Comparison of ENCODE assay signal across 10 mouse cellular contexts in the genomic region with DNA sequence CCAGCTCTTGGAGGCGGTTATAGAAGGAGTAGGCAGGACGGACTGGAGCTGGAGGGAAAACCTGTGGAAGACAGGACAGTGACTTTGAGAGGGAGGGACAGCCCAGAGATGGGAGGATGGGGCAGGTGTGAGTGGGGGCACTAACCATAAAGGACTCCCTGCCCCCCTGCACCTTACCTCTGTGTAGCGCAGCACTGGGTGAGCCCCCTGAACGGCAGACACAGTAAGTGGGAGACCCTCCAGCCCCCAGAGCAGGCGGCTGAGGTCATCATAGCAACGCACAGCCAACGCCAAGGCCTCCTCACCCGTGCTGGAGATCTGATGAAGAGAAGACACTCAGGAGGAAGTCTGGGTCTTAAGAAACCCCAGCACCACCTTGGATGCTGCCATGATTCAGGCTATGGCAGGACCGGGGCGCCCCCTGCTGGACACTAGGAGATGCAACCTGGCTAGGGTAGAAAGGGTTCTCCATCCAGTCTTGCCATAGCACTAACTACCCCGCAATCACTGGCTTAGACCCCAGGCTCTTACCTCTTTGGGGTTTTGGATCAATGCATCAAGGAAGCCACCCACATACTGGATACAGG. TPM values are rescaled to one million over a fixed set of nuclear protein-coding genes. Genes with fewer than 3 reads are reported as not detected.
DNase-seq lines count a peak whose midpoint lies in the region; ATAC-seq and TF ChIP-seq lines count a peak whose summit lies in the region.
"Had no signal": no experiment of that assay in that cellular context is flagged by ENCODE, and none has a peak within 500 bp of the region (broad histone marks: within the 10 kb centered on the region; RNA-seq: fewer than 3 reads in every experiment).

No protein-coding gene starts in this region.

- peaks cover 2% of the 10 kb centered on the region; the same call in 1 of the 2 replicates for H3K4me1 ChIP-seq in testis, adult 2 months (ENCODE audit: control insufficient read depth, insufficient read depth, low read length)
- peaks cover 6% of the 10 kb centered on the region for H3K4me1 ChIP-seq in liver, embryonic 11.5 days (replicated peaks; ENCODE audit: control insufficient read depth, insufficient read depth, low read length)
- H3K4me1 ChIP-seq in neural tube, embryonic 11.5 days (ENCODE audit: control insufficient read depth, insufficient read depth, low read length), result peaks cover 3% of the 10 kb centered on the region

- no peak overlapping the region for H3K27ac ChIP-seq in testis, adult 2 months (ENCODE audit: control insufficient read depth, insufficient read depth, low read depth, low read length)
- no peak overlapping the region for H3K27ac ChIP-seq in liver, embryonic 11.5 days (ENCODE audit: low read depth, low read length)
- H3K27ac ChIP-seq in neural tube, embryonic 11.5 days (ENCODE audit: low read depth, low read length), result no peak overlapping the region
- H3K27ac ChIP-seq: stomach, embryonic 15.5 days had no signal

- H3K9ac ChIP-seq in liver, embryonic 11.5 days (ENCODE audit: low read depth, low read length), result no peak overlapping the region
- no peak overlapping the region for H3K9ac ChIP-seq in neural tube, embryonic 11.5 days (ENCODE audit: low read length)
- H3K9ac ChIP-seq: stomach, embryonic 15.5 days had no signal

- peak; percentile 47; the same call in 1 of the 2 replicates for ATAC-seq in frontal cortex, adult (ENCODE audit: low TSS enrichment)
- peak; percentile 52 for ATAC-seq in liver, embryonic 11.5 days (replicated peaks; ENCODE audit: low FRiP score)
- no peak for ATAC-seq in neural tube, embryonic 11.5 days (ENCODE audit: insufficient read depth, low FRiP score, low TSS enrichment)

- TF ChIP-seq CTCF in testis, adult 2 months (IDR thresholded peaks at IDR 0.05; ENCODE audit: control insufficient read depth, insufficient read depth, insufficient replicate concordance, low read depth, low read length), result peak; percentile 84

- no peak overlapping the region for H3K4me2 ChIP-seq in liver, embryonic 11.5 days
- H3K4me2 ChIP-seq in neural tube, embryonic 11.5 days (ENCODE audit: low read depth), result no peak overlapping the region
- H3K4me2 ChIP-seq: stomach, embryonic 15.5 days had no signal

- no peaks in the 10 kb centered on the region for H3K9me3 ChIP-seq in liver, embryonic 11.5 days (ENCODE audit: control insufficient read depth, low read length)
- no peaks in the 10 kb centered on the region for H3K9me3 ChIP-seq in neural tube, embryonic 11.5 days (ENCODE audit: control insufficient read depth, low read length)
- H3K9me3 ChIP-seq: stomach, embryonic 15.5 days had no signal

- DNase-seq in testis, postnatal 14 days (ENCODE audit: low spot score), result no peak
- peak; percentile 71 to 84 for DNase-seq in adrenal gland, postnatal 36 days
- peak; percentile 44 for DNase-seq in kidney, adult 11 months
- DNase-seq in liver, embryonic 11.5 days (ENCODE audit: low spot score), result no peak
- DNase-seq in neural tube, embryonic 11.5 days (ENCODE audit: low spot score), result peak; percentile 67
- peak; percentile 80 for DNase-seq in urinary bladder, postnatal 14 days (ENCODE audit: low spot score)

- no peak overlapping the region for H3K4me3 ChIP-seq in testis, adult 2 months (ENCODE audit: control insufficient read depth, low read depth, low read length)
- no peak overlapping the region for H3K4me3 ChIP-seq in liver, embryonic 11.5 days (ENCODE audit: low read depth, low read length)
- H3K4me3 ChIP-seq in neural tube, embryonic 11.5 days (ENCODE audit: low read depth, low read length), result no peak overlapping the region
- H3K4me3 ChIP-seq: stomach, embryonic 15.5 days had no signal

- no peaks in the 10 kb centered on the region for H3K27me3 ChIP-seq in testis, adult 2 months (ENCODE audit: control insufficient read depth, insufficient read depth, low read length)
- H3K27me3 ChIP-seq in liver, embryonic 11.5 days (replicated peaks; ENCODE audit: control insufficient read depth, insufficient read depth, low read length), result no peaks in the 10 kb centered on the region
- no peaks in the 10 kb centered on the region for H3K27me3 ChIP-seq in neural tube, embryonic 11.5 days (ENCODE audit: control insufficient read depth, insufficient read depth, low read length)
- H3K27me3 ChIP-seq: stomach, embryonic 15.5 days had no signal

- TF ChIP-seq POLR2A in testis, adult 2 months (IDR thresholded peaks at IDR 0.05; ENCODE audit: control insufficient read depth, low read depth, low read length), result no peak

- peaks cover 3% of the 10 kb centered on the region for H3K36me3 ChIP-seq in testis, adult 2 months (ENCODE audit: control insufficient read depth, insufficient read depth, low read length)
- peaks cover 56% of the 10 kb centered on the region for H3K36me3 ChIP-seq in liver, embryonic 11.5 days (ENCODE audit: control insufficient read depth, insufficient read depth, low read length)
- H3K36me3 ChIP-seq in neural tube, embryonic 11.5 days (ENCODE audit: control insufficient read depth, insufficient read depth, low read length), result peaks cover 26% of the 10 kb centered on the region

- 74% methylated on average over 11 of the region's 11 CpGs for WGBS in liver, embryonic 11.5 days
- 79% methylated on average over 11 of the region's 11 CpGs for WGBS in neural tube, embryonic 11.5 days

RNA-seq across cellular contexts. Expression of a gene that starts 5.5 kb away (rescaled TPM):
- polyA plus RNA-seq in testis, adult 2 months (2012; rRNA removed), result 14.0 and 15.9 TPM in 2 replicates
- total RNA-seq in adrenal gland, postnatal 36 days (2021), result 10 to 100 TPM; 58.0 to 61.8 TPM
- 35.8 and 39.8 TPM in 2 replicates for polyA plus RNA-seq in liver, embryonic 11.5 days (2014; fragmentation: Nextera tagmentation; extraction: Ambion mirVana)
- 25.1 and 28.7 TPM in 2 replicates for polyA plus RNA-seq in neural tube, embryonic 11.5 days (2014; fragmentation: Nextera tagmentation; extraction: Ambion mirVana)

RNA-seq across cellular contexts. Expression of a gene that starts 16.7 kb away (rescaled TPM):
- 17.7 and 18.8 TPM in 2 replicates for polyA plus RNA-seq in testis, adult 2 months (2012; rRNA removed)
- 100 to 1,000 TPM; 103 to 115 TPM for total RNA-seq in adrenal gland, postnatal 36 days (2021)
- polyA plus RNA-seq in liver, embryonic 11.5 days (2014; fragmentation: Nextera tagmentation; extraction: Ambion mirVana), result 46.7 and 49.2 TPM in 2 replicates
- 99.5 and 100.0 TPM in 2 replicates for polyA plus RNA-seq in neural tube, embryonic 11.5 days (2014; fragmentation: Nextera tagmentation; extraction: Ambion mirVana)

RNA-seq across cellular contexts. Expression of a gene that starts 20.8 kb away (rescaled TPM):
- polyA plus RNA-seq in testis, adult 2 months (2012; rRNA removed), result 5.2 and 6.7 TPM in 2 replicates
- under 1 TPM in 1 of 2 experiments, not detected in 1; 0.23 TPM for total RNA-seq in adrenal gland, postnatal 36 days (2021)
- 12.7 and 15.7 TPM in 2 replicates for polyA plus RNA-seq in liver, embryonic 11.5 days (2014; fragmentation: Nextera tagmentation; extraction: Ambion mirVana)
- 0.41 and 0.60 TPM in 2 replicates for polyA plus RNA-seq in neural tube, embryonic 11.5 days (2014; fragmentation: Nextera tagmentation; extraction: Ambion mirVana)
- total RNA-seq: gastrocnemius, adult 8-10 months had no signal

Comparison
In these comparisons a context has a peak if more than half of its experiments do, and no peak if none do; other contexts are left out.
1. DNase-seq: peak in adrenal gland, postnatal 36 days (2 of 2), kidney, adult 11 months (single experiment), neural tube, embryonic 11.5 days (single experiment) and urinary bladder, postnatal 14 days (single experiment); none in testis, postnatal 14 days (single experiment) and liver, embryonic 11.5 days (single experiment).